Mouse (Mus musculus) olfactory bulb, adult 2 months (tissue): ENCODE measurements around the gene Tmem132b.

Source experiments
- CTCF ChIP-seq: fragments of 200-500 bp; IDR thresholded peaks from 2 replicates; pipeline ENCODE4 v1.5.1; 2012; ENCODE audit warnings: low read depth, mild to moderate bottlenecking, low read length, moderate library complexity; ENCODE audit not compliant: insufficient read depth
- POLR2A ChIP-seq: fragments of 200-500 bp; IDR thresholded peaks from 2 replicates; pipeline ENCODE4 v1.6.1; 2012; ENCODE audit warnings: mild to moderate bottlenecking, low read depth, low read length, moderate library complexity; ENCODE audit not compliant: insufficient read depth

GRCm38 (mm10) chr5:125627816-125628348 lies 96.3 kb downstream of the Tmem132b start:
- TF ChIP-seq CTCF (no peak), POLR2A (no peak)
